Mouse (Mus musculus): Measurements from ENCODE around the gene Lce3b. TPM values are rescaled to one million over a fixed set of nuclear protein-coding genes. Genes with fewer than 3 reads are reported as not detected.

The Lce3b gene
- polyA plus RNA-seq (2015; fragmentation: Nextera tagmentation; extraction: Ambion mirVana) = not detected in 2 replicates

GRCm38 (mm10) chr3:92932679-92933078 is at the start of gene Lce3b:
Lce3b (plus strand) TSS chr3:92932979.
- Histone ChIP-seq H3K9ac (no peak within 1 kb of the TSS), H3K36me3 (no peaks in the 10 kb centered on the region), H3K9me3 (no peaks in the 10 kb centered on the region), H3K27ac (no peak within 1 kb of the TSS), H3K4me2 (no peak within 1 kb of the TSS), H3K4me1 (no peaks in the 10 kb centered on the region), H3K4me3 (no peak within 1 kb of the TSS), H3K27me3 (no peaks in the 10 kb centered on the region)
- no peak for ATAC-seq (ENCODE audit: insufficient number of reproducible peaks, insufficient read depth, low FRiP score, low TSS enrichment, low read depth)
- 51% methylated on average over 2 of the region's 2 CpGs for WGBS

GRCm38 (mm10) chr3:92894063-92894462 is 38.7 kb upstream of the Lce3b start:
- WGBS = 58% methylated on average over 3 of the region's 3 CpGs
- Histone ChIP-seq H3K9ac (no peak overlapping the region), H3K27ac (no peak overlapping the region), H3K36me3 (no peaks in the 10 kb centered on the region), H3K4me1 (no peaks in the 10 kb centered on the region), H3K9me3 (no peaks in the 10 kb centered on the region), H3K27me3 (no peaks in the 10 kb centered on the region), H3K4me3 (no peak overlapping the region), H3K4me2 (no peak overlapping the region)
- peak; percentile 62; the same call in 1 of the 2 replicates for ATAC-seq (ENCODE audit: insufficient number of reproducible peaks, insufficient read depth, low FRiP score, low TSS enrichment, low read depth)

DNA sequence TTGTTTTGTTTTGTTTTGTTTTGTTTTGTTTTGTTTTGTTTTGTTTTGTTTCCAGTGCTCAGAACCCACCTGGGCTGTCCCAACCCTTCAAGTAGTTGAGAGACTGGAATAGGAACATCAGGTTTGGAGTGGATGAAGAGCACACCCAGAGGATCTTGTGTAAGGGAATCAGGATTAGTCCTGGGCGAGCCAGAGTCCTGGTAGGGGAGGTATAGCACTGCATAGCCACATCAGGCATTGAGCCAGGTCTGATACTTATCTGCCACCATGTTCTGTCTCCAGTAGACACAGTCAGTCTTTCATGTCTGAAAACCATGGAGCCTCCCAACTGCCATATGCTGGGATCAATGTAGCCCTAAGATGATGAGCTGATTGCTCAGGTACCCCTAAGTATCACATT is 38.3 kb upstream of the Lce3b start:
- Histone ChIP-seq H3K9ac (no peak overlapping the region), H3K27me3 (no peaks in the 10 kb centered on the region), H3K4me2 (no peak overlapping the region), H3K4me1 (no peaks in the 10 kb centered on the region), H3K4me3 (no peak overlapping the region), H3K36me3 (no peaks in the 10 kb centered on the region), H3K9me3 (no peaks in the 10 kb centered on the region), H3K27ac (no peak overlapping the region)
- ATAC-seq (ENCODE audit: insufficient number of reproducible peaks, insufficient read depth, low FRiP score, low TSS enrichment, low read depth) = 0 out of 2 replicates have a peak, but pooled peaks have one; percentile 15
- 62% methylated on average over 1 of the region's 1 CpGs for WGBS

DNA sequence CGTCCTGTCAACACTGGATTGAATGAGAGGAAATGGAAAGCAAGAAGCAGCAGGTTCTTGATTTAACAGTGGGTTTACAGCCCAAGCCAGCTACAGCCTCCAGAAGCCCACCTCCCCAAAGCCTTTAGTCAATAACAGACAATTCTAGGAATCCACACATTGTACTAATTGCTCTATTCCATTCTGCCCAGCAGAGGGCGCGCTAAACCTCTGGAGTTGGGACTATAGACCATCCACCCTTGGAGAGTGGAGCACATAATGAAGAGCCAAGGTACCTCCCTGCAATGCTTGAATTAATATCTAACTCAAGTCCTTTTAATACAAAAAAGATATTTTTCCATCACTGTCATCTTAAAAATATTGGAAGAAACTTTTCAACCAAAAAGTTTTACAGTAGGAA is 29.8 kb upstream of the Lce3b start:
- Histone ChIP-seq H3K36me3 (no peaks in the 10 kb centered on the region), H3K27me3 (no peaks in the 10 kb centered on the region), H3K9ac (no peak overlapping the region), H3K27ac (no peak overlapping the region), H3K4me3 (no peak overlapping the region), H3K4me1 (no peaks in the 10 kb centered on the region), H3K9me3 (no peaks in the 10 kb centered on the region), H3K4me2 (no peak overlapping the region)
- ATAC-seq (ENCODE audit: insufficient number of reproducible peaks, insufficient read depth, low FRiP score, low TSS enrichment, low read depth) = no peak
- 16% methylated on average over 3 of the region's 3 CpGs for WGBS

DNA sequence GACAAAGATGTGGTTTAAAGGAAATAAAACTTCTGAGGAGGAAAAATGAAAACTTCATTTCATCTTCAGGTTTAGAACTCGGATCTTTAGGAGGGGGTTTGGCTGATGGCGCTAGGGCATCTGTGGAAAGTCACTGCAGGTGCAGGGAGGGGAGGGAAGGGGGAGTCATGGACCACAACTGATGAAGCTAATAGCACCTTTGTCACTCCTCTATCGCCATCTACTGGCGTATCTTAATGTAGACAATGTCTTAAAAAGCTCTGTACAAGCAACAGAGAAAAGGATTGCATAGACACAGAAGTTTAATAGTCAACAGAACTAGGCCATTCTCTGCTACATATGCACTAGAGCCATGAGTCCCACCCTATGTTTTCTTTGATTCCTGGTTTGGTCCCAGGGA is 29.1 kb upstream of the Lce3b start:
- no peaks in the 10 kb centered on the region for H3K27me3 ChIP-seq
- no peak overlapping the region for H3K4me3 ChIP-seq
- H3K4me1 ChIP-seq = no peaks in the 10 kb centered on the region
- no peak overlapping the region for H3K4me2 ChIP-seq
- H3K9me3 ChIP-seq = no peaks in the 10 kb centered on the region
- H3K9ac ChIP-seq = no peak overlapping the region
- no peak for ATAC-seq (ENCODE audit: insufficient number of reproducible peaks, insufficient read depth, low FRiP score, low TSS enrichment, low read depth)
- 32% methylated on average over 4 of the region's 4 CpGs for WGBS
- H3K36me3 ChIP-seq = no peaks in the 10 kb centered on the region
- H3K27ac ChIP-seq = no peak overlapping the region

GRCm38 (mm10) chr3:92905182-92905581 is 27.6 kb upstream of the Lce3b start:
- Histone ChIP-seq H3K9me3 (no peaks in the 10 kb centered on the region), H3K4me1 (no peaks in the 10 kb centered on the region), H3K27ac (no peak overlapping the region), H3K27me3 (no peaks in the 10 kb centered on the region), H3K36me3 (no peaks in the 10 kb centered on the region), H3K4me2 (no peak overlapping the region), H3K9ac (no peak overlapping the region), H3K4me3 (no peak overlapping the region)
- 47% methylated on average over 3 of the region's 3 CpGs for WGBS
- ATAC-seq (ENCODE audit: insufficient number of reproducible peaks, insufficient read depth, low FRiP score, low TSS enrichment, low read depth) = no peak

- H3K4me1 ChIP-seq = no peaks in the 10 kb centered on the region
- 25% methylated on average over 4 of the region's 4 CpGs for WGBS
- H3K27ac ChIP-seq = no peak overlapping the region
- H3K9me3 ChIP-seq = no peaks in the 10 kb centered on the region
- no peak overlapping the region for H3K4me2 ChIP-seq
- no peak overlapping the region for H3K9ac ChIP-seq
- no peaks in the 10 kb centered on the region for H3K27me3 ChIP-seq
- no peak for ATAC-seq (ENCODE audit: insufficient number of reproducible peaks, insufficient read depth, low FRiP score, low TSS enrichment, low read depth)
- H3K36me3 ChIP-seq = no peaks in the 10 kb centered on the region
- no peak overlapping the region for H3K4me3 ChIP-seq
Measured at GRCm38 (mm10) chr3:92907571-92907970, 25.2 kb upstream of the Lce3b start.

DNA sequence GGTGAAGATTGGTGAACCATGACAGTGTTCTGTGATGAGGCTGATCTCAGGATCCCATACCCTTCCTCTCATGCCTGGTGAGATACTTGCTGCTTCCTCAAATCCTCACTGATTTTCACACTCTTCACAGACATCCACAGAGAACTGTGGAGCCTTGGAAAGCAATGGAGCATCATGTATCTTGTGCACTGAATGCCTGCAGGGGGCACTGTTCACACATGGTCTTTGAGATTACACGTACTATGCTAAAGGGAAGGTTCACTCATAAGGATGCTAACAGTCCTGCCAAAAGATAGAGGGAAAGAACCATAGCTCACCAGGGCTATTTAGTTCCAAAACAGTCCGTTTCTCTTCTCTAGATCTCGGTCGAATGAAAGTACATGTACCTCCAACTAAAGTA is 12.4 kb upstream of the Lce3b start:
- Histone ChIP-seq H3K27ac (no peak overlapping the region), H3K9me3 (no peaks in the 10 kb centered on the region), H3K9ac (no peak overlapping the region), H3K4me1 (no peaks in the 10 kb centered on the region), H3K27me3 (no peaks in the 10 kb centered on the region), H3K4me2 (no peak overlapping the region), H3K4me3 (no peak overlapping the region), H3K36me3 (no peaks in the 10 kb centered on the region)
- ATAC-seq (ENCODE audit: insufficient number of reproducible peaks, insufficient read depth, low FRiP score, low TSS enrichment, low read depth) = no peak
- 64% methylated on average over 4 of the region's 4 CpGs for WGBS

DNA sequence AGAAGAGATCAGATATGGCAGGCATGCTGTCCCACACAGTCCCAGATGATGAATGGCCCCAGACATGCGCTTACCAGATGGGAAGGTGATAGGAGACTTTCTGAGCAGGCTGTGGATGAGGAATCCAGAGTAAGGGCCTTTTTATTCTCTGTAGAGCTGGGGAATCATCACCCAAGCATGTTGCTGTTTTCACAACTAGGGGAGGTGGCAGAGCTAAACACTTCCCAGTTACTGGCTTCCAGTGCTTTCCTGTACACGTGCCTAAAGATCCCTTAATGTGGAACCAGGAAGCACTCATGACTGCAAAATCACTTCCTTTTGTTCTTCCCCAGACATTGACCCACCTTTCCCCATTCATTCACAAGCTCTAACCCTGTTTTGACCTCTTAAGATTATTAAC is 6.6 kb upstream of the Lce3b start, which contains the start of gene Lce3a:
TSS of gene Lce3a (minus strand) at position 101 of the 400 bp plus-strand sequence.
- H3K27ac ChIP-seq = no peak within 1 kb of the TSS
- 71% methylated on average over 2 of the region's 2 CpGs for WGBS

GRCm38 (mm10) chr3:92944186-92944585 is 11.4 kb downstream of the Lce3b start, which contains the start of gene Lce3c:
Lce3c (plus strand) TSS chr3:92944486.
- Histone ChIP-seq H3K9ac (no peak within 1 kb of the TSS), H3K27ac (no peak within 1 kb of the TSS), H3K4me3 (no peak within 1 kb of the TSS), H3K4me1 (no peaks in the 10 kb centered on the region), H3K27me3 (no peaks in the 10 kb centered on the region), H3K9me3 (no peaks in the 10 kb centered on the region), H3K36me3 (no peaks in the 10 kb centered on the region), H3K4me2 (no peak within 1 kb of the TSS)
- no peak for ATAC-seq (ENCODE audit: insufficient number of reproducible peaks, insufficient read depth, low FRiP score, low TSS enrichment, low read depth)
- 76% methylated on average over 1 of the region's 1 CpGs for WGBS

More for the DNA sequence above, 6.6 kb upstream of the Lce3b start, which contains the start of gene Lce3a:
- no peaks in the 10 kb centered on the region for H3K27me3 ChIP-seq
- H3K4me2 ChIP-seq = no peak within 1 kb of the TSS
- H3K36me3 ChIP-seq = no peaks in the 10 kb centered on the region
- H3K4me1 ChIP-seq = no peaks in the 10 kb centered on the region
- H3K9ac ChIP-seq = no peak within 1 kb of the TSS
- ATAC-seq (ENCODE audit: insufficient number of reproducible peaks, insufficient read depth, low FRiP score, low TSS enrichment, low read depth) = no peak
- H3K4me3 ChIP-seq = no peak within 1 kb of the TSS
- H3K9me3 ChIP-seq = no peaks in the 10 kb centered on the region

GRCm38 (mm10) chr3:92957090-92957489 is 24.3 kb downstream of the Lce3b start, which contains the start of gene Lce3d:
Lce3d (plus strand) TSS chr3:92957390.
- Histone ChIP-seq H3K9ac (no peak within 1 kb of the TSS), H3K4me1 (no peaks in the 10 kb centered on the region), H3K27me3 (no peaks in the 10 kb centered on the region), H3K36me3 (no peaks in the 10 kb centered on the region), H3K4me2 (no peak within 1 kb of the TSS), H3K27ac (no peak within 1 kb of the TSS), H3K9me3 (no peaks in the 10 kb centered on the region), H3K4me3 (no peak within 1 kb of the TSS)
- no peak for ATAC-seq (ENCODE audit: insufficient number of reproducible peaks, insufficient read depth, low FRiP score, low TSS enrichment, low read depth)
- WGBS = 91% methylated on average over 1 of the region's 1 CpGs

GRCm38 (mm10) chr3:92966761-92967160 is 34.0 kb downstream of the Lce3b start, which contains the start of gene Lce3e:
Lce3e (plus strand) TSS chr3:92967061.
- Histone ChIP-seq H3K36me3 (no peaks in the 10 kb centered on the region), H3K4me1 (no peaks in the 10 kb centered on the region), H3K27ac (no peak within 1 kb of the TSS), H3K9ac (no peak within 1 kb of the TSS), H3K27me3 (no peaks in the 10 kb centered on the region), H3K4me3 (no peak within 1 kb of the TSS), H3K4me2 (no peak within 1 kb of the TSS), H3K9me3 (no peaks in the 10 kb centered on the region)
- no peak for ATAC-seq (ENCODE audit: insufficient number of reproducible peaks, insufficient read depth, low FRiP score, low TSS enrichment, low read depth)
- WGBS = 90% methylated on average over 2 of the region's 2 CpGs

Data from embryonic facial prominence, embryonic 13.5 days (tissue).